Mouse (Mus musculus): ENCODE measurements around the gene Dgcr6.
"Not testable (repeated sequence)": the region's sequence is repeated elsewhere in the genome, so short reads cannot be mapped to it uniquely, and the experiment has no call there.

Dgcr6 gene

DNA sequence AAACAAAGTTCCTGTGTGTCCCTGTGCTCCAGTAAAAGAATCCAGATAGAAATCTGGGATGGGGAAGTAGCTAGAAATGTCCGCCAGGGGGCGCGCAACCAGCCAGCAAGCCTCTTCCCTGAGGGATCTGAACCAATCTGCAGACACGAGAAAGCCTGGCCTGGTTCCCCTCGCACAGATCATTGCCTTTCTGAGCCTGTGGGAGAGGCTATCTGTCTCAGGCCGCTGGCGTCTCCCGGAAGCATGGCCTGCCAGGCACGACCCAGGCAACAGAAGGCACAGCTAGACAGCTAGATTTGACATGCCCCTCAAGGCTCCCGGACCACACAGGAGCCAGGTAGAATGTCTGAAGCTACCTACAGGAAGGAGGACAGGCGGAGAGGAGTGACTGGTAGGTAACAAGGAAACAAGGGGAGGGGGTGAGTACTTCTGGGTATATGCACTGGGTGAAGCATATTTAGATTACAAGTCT is at the start of gene Dgcr6:
TSS of gene Dgcr6 (plus strand) at position 130 of the 472 bp plus-strand sequence.
- DNase-seq (ENCODE audit: low spot score) = peak; percentile 75

DNA sequence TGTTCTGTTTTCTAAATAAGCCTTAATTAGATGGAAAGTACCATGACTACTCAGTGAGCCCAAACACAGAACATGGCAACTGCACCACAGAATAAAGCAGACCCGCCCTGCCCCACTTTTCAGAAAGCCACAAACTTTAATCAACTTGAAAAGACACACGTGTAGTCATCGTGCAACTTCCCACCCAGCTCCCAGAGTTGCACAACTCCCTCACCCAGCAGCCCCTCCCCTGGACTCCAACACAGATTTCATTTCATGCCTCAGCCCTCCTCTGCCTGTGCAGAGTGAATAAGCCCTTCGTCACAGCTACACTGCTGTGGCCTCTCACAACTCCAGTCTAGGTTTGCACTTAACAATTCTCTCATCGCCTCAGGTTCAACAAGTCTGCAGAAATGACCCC is 48.1 kb upstream of the Dgcr6 start:
- DNase-seq (ENCODE audit: low spot score) = no peak

DNA sequence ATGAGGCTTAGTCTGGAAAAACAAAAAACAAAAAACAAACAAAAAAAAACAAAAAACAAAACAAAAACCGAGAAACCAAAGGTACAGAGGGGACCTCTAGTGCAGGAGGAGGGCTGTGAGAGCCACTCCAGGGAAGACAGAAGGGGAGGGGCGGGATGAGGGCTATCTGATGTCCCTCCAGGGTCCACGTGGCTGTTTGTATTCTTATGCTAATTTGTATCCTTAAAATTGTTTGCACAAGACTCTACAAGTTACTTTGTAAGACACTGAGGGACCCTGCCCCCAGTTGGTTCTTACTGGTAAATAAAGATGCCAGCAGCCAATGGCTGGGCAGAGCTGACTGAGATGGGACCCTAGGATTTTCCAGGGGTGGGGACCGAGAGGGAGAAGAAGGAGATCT is 45.6 kb upstream of the Dgcr6 start:
- no peak for DNase-seq (ENCODE audit: low spot score)

DNA sequence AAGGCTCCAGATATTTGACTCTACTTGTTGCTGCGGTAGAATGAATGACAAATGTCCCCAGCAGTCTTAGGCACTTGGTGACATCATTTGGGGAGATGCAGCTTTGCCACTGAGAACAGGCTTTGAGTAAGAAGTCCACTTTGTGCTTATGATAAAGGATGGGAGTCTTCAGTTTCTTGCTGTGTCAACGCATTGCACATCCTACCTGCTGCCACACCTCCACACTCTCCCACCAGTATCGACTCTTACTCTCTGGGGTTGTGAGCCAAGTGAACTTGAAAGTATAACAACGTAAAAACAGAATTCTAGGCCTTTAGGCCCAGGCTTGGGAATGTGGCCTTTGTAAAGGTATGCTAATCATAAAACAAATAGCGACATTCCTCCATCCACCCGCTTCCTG is 41.6 kb upstream of the Dgcr6 start:
- DNase-seq (ENCODE audit: low spot score) = no peak

DNA sequence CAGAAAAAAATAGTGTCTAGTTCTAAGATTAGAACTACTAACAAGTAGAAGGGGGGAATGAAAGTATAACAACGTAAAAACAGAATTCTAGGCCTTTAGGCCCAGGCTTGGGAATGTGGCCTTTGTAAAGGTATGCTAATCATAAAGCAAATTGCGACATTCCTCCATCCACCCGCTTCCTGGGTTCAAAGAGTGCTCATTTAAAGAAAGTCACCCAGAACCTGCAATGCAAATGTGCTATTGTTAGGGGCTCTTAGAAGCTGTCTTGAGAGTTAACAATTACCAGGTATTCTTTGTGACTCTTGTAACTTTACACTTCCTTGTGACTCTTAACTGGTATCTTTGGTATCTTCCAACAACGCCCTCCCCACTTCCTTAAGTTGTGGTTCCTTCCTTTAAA is 36.2 kb upstream of the Dgcr6 start:
- DNase-seq (ENCODE audit: low spot score) = not testable (repeated sequence)

DNA sequence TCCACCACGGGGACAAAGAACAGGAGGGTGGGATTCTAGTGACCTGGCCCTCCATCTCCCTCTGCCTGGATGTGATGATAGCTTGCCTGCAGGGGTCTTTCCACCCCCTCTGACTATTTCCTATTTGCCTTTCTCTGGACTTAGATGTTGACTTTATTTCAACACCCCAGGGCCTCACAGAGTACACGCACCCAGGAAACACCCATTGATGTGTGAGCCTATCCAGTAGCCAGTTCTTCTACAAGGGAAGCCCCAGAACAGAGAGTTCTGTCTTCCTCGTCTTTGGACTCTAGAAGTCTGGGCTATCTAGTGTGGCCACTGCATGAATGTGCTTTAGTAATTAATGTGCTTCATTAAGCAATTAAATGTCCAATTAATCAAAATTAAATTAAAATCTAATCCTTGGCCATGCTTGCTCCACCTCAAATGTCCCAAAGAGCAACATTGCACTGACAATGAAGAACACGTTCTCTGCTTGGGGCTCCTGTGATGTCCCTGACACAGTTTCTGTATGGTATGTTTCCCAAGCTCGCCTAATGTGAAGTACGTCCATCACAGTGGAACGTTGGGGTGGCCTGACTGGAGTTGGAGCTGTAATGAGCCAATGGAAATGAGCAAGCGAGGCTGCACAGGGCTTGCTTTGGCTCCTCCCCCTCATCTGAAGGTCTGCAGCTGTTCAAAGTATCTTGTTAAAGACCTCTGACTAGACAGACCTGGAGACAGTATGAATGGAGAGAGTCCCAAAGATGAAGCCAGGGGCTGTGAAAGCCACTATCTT is 29.7 kb upstream of the Dgcr6 start:
- DNase-seq (ENCODE audit: low spot score) = no peak

DNA sequence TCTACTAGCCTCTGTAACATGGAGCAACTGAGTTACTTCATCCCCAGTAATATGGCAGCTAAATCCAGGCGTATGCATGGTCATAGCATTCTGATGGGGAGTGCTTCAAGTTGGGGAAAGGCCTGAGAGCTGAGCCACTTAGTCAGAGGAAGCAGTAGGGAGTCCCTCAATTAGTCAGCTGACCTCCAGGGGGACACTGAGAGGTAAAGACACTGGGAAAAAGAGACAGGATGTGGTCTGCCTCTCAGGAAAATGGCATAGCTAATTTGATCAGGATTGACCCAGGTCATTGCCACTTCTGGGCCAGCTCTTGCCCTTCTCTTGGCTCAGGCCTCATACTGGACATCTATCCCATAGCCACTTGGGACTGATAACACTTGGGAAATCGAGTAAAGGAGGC is 25.3 kb upstream of the Dgcr6 start:
- no peak for DNase-seq (ENCODE audit: low spot score)

DNA sequence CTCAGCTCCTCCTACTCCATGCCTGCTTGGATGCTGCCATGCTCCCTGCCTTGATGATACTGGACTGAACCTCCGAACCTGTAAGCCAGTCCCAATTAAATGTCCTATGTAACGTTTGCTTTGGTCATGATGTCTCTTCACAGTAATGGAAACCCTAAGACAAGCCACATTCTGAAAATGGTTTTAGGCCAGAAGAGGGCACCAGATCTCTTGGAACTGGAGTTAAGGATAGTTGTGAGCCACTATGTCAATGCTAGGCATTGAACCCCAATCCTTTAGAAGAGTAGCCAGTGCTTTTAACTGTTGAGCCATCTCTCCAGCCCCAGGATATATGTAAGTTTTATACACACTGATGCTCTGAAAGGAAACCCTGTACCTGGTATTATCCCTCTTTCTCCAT is 20.9 kb upstream of the Dgcr6 start:
- no peak for DNase-seq (ENCODE audit: low spot score)

DNA sequence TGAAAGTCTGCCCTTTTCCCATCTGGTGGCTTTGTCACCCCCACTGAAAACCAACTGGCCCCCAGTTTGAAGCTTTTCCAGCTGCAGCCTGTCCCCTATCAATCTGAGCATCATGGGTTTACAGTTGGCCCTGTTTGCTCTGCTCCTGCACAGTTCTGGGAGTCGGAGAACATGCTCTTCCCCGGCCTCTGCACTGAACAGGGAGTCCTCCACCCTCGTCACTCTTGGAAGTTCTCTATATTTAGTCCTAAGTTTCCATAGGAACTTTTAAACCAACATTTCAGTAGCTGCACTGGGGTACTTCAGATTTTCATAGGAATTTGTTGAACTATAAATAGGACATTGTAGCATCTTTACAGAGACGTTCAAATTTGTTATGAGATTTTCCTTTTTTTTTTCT is 19.4 kb upstream of the Dgcr6 start:
- DNase-seq (ENCODE audit: low spot score) = no peak

DNA sequence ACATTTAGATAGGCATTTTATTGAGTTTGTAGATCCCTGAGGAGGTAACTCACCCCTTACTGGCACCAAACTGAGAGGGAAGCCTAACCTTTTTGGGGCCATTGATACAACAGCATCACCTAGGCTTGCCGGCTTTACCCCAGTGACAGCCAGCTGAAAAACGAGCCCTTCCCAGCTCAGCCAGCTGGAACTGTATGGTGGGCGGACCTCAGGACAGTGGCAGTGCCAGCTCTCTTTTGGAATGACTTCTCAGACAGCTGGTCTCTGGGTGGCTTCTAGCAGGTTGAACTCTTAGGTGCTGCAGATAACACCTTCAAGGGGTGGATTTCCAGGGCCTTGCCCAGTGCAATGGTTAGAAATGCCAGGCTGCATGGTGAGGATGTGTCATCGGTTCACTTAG is 18.4 kb upstream of the Dgcr6 start:
- DNase-seq (ENCODE audit: low spot score) = no peak

DNA sequence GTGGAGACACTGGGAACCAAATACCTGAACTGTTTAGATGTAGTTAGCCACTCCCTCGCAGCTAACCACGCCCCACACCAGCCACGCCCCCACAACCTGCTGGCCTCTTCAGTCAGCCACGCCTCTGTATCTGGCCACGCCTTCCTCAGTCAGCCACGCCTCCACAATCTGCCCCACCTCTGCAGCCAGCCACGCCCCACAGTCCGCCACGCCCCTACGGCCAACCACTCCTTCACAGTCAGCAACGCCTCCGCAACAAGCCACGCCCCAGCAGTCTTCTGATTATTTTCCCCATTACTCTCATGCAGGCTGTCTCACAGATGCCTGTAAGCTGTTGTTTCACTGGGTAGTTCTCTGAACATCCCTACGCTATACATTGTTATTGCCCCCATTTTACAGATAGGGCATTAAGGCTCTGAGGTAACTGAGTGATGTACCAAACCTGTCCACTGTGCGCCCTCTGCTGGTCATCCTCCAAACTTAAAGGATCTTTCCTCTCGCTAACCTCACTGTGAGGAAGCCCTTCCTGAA is 16.2 kb upstream of the Dgcr6 start:
- peak; percentile 37 for DNase-seq (ENCODE audit: low spot score)

DNA sequence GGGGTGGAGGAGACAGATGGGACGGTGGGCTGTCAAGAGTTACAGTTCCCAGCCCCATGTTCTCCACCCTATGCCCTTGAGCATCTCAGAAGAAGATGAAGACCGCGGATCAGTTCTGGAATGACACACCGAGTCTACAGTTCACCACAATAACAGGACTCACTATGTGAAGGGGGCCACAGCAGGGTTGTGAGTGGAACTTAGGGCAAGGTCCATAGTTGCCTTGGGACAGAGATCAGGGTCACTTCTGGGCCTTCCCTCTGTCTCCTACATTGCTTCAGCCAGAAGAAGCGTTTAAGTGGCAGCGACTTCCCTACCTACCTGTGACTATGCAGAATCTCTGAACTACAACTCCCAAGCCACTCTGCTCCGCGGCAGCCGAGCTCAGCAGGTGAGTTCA is 15.6 kb upstream of the Dgcr6 start:
- DNase-seq (ENCODE audit: low spot score) = no peak

DNA sequence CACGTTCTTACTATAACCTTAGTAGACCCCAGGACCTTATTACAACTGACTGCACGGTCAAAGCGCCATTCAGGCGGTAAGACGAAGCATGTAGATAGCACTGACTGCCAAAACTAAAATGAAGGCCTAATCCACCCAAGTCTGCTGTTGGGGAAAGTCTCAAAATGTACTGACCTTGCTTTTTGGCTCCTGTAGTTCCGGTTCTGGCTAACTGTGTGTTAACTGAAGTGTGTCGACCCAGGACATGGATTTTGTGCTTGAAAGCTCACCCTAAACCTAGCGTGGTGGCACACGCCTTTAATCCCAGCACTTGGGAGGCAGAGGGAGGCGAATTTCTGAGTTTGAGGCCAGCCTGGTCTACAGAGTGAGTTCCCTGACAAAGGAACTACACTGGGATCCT is 7.7 kb upstream of the Dgcr6 start:
- DNase-seq (ENCODE audit: low spot score) = no peak

DNA sequence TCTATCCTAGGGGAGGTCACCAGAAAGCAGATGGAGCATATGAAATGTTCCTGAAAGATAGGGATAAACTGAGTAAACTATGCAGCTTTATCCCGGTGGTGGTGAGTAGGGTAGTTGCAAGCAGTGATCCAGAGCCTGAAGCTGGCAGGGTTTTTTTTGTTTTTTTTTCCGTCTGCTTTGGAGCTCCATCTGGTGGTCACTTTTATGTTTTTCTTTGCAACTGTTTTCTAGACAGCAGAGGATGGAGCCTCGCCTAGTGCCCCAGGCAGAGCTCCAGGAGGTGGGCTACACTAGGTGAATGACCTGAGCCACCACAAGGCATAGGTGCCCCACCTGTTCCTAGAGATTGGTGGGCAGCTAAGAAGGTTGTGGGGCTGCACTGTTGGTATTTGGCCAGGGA is 5.0 kb upstream of the Dgcr6 start:
- DNase-seq (ENCODE audit: low spot score) = no peak

DNA sequence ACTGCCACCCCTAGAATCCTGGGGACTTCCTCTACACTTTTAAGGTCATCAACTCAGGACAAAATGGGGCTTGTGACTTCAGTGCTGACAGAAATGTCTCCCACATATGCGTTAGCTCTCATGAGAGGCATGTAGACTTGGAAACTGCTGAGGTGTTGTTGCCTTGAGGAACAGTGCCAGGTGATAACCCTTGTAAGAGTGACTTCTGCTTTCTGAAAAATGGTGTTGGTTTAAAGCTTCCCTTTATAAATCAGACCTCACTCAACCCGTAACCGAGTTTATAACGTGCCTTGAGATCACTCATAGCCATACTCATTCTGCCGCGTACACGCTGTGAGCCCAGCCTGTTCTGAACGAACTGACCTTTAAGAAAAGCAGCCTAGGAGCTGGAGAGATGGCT is 4.6 kb upstream of the Dgcr6 start:
- no peak for DNase-seq (ENCODE audit: low spot score)

DNA sequence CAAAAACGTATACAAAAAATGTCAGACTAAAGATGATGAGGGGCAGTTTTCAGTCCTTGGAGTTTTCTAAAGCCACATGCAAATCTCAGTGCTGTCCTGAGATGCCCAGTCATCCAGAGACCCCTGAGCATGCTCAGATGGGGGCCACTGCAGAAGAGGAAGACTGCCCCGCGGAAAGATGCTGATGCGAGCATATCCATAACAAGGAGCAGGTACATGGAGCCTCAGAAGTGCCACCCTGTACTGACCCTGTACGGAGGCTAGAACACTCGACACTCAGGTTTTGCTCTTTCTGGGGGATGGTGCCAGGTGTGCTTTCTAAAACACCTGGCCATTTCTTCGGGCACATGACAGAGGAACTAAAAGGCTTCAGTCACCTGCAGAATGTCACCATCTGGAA is 338 bp upstream of the Dgcr6 start:
- no peak for DNase-seq (ENCODE audit: low spot score)

DNA sequence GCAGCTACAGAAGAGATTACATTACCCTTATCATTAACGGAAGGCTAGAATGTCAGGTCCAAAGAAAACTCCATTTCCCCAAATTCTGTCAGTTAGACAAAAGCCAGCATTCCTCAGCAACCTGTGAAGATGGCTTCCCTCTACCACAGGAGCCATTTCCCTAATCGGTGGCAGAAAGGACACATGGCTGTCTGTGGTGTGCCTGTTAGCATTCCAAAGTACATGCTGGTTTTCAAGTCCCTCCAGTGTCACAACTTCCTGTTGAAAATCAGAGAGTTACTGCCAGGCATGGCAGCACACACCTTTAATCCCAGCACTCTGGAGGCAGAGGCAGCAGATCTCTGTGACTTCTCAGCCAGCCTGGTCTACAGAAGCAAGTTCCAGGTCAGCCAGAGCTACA is 3.6 kb downstream of the Dgcr6 start:
- DNase-seq (ENCODE audit: low spot score) = no peak

DNA sequence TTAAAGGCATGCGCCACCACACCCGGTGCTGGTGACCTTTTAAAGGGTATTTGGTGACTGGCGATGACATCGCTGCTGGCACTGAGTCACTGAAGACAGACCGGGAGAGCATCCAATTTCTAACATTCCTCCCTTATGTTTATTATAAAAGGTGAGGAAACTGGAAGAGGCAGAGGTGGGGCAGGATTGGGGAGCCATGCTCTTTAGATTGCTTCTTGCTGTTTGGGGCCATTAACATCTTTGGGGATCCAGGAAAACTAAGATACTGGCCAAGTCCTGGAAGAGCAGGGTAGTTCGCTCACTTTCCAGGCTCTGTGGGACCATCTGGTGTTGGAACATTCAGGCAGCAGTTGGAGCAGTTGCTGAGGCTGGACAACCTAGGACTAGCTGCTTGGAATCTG is 5.7 kb downstream of the Dgcr6 start:
- no peak for DNase-seq (ENCODE audit: low spot score)

DNA sequence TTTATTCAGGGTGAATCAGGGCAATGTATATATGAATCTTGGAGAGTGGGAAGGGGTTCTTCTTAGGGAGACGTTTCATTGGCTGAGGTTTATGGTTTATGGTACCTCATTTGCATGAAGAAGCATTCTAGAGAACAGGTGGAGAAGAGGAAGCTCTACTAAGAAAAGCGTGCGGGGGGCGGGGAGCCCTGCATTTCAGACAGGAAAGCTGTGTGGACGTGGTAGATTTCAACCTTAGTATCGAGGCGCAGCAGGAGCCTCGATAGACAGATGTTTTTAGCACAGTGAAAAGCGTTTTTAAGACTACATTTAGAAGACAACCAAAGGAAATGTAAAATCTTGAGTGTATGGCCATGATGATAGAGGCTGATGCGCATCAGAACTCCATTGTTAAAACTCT is 6.6 kb downstream of the Dgcr6 start:
- no peak for DNase-seq (ENCODE audit: low spot score)

DNA sequence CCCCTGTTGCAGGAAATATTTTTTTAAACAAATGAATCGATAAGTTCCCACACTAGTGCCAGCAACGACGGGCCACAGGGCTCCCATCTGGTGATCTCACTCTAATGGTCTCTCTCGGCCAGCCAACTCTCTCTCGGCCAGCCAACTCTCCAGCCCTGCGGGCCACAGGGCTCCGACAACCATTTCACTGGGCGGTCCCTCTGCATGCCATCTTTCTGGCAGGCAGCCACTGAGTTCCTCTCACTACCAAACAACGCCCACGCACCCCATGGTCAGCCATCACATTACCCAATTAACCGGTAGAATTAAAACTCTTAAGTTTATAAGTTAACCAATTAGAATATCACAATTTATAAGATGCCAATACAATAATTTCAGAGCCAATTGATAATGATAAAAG is 8.5 kb downstream of the Dgcr6 start:
- peak; percentile 47 for DNase-seq (ENCODE audit: low spot score)

DNA sequence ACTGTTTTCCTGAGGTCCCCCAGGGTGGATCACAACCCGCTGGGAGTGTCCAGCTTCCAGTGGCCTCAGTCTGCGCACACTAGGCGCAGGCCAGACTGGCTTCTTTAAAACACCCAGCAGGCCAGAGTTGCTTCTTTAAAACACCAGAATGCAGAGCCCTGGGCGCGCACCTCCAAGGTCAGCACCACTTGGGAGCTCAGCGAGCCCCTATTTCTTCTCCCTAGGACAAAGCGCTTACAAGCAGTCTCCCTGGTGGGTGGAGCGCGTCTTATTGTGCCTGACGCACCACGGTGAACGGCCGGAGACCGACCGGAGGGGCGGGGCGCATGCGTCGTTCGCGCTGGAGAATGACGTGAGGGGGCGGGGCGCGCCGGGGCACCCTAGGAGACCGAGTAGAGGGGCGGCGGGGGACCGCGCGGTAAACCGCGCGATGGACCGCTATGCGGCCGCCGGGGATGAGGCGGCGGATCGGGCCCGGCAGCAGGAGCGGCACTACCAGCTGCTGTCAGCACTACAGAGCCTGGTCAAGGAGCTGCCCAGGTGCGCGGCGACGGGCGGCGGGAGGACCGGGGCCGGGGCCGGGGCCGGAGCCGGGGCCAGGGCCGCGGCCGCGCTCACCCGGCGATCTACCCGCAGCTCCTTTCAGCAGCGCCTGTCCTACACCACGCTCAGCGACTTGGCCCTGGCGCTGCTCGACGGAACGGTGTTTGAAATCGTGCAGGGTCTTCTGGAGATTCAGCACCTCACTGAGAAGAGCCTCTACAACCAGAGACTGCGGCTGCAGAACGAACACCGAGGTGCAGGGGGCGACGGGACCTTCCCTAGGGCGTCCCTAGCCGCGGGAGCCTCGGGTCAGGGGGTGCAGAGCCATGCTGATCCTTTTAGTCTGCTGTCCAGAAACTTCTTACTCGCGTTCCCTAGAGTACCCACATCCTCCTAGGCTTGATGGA is 13.7 kb downstream of the Dgcr6 start:
- peak; percentile 96 for DNase-seq (ENCODE audit: low spot score)

DNA sequence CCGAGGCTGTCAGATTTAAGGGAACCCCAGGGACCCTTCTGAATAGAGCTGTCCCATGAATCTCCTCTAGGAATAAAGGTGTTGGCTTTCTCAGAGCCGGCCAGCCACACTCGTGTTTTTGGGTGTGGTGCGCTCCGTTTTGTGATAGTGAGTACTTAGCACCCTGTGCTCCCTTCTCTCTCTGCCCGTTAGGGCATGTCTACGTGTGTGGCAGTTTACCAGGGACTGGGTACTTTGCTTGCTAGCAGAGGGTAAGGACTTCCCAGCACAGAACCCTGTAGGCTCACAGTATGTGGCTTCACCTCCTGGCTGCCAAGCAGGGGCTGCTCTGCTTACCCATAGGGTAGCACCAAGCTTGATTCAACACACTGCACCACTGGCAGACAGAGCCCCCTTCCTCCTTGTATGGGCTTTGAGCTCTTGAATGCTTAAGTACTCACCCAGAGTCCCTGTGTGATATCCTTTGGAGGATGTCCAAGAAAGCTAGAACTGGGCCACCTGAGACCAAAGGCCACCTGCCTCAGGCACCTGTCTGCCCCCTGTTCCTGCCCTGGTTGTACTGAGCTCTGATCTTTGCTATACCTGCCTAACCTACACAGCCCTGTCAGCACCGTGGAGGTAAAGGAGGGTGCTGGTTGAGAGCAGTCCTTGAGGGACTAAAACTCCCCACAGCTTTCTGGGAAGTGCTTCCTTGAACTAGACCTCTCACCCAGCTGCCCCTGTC is 16.2 kb downstream of the Dgcr6 start:
- no peak for DNase-seq (ENCODE audit: low spot score)

Data from ovary, postnatal 36 days (tissue).